Mouse (Mus musculus) embryonic facial prominence, embryonic 10.5 days (tissue): ENCODE results near the gene Olfr1141. TPM values are rescaled to one million over a fixed set of nuclear protein-coding genes. Genes with fewer than 3 reads are reported as not detected.

ENCODE experiments used
- DNase-seq: peaks from one replicate; pipeline ENCODE4 v3.0.0-alpha.2; 2017; ENCODE audit warnings: low spot score
- H3K27ac ChIP-seq: fragments of 300-500 bp; sonication (generic); replicated peaks from 2 replicates; pipeline ENCODE4 v1.5.1; 2016; ENCODE audit warnings: mild to moderate bottlenecking
- H3K27me3 ChIP-seq: fragments of 300-500 bp; sonication (generic); replicated peaks from 2 replicates; pipeline ENCODE4 v1.6.1; 2016; ENCODE audit warnings: low read depth, mild to moderate bottlenecking; ENCODE audit not compliant: poor library complexity, severe bottlenecking
- H3K36me3 ChIP-seq: fragments of 300-500 bp; sonication (generic); replicated peaks from 2 replicates; pipeline ENCODE4 v1.6.1; 2016; ENCODE audit warnings: mild to moderate bottlenecking, moderate library complexity
- H3K4me1 ChIP-seq: fragments of 300-500 bp; sonication (generic); 2 replicates; pipeline ENCODE4 v1.6.1; 2016
- H3K4me3 ChIP-seq: fragments of 300-500 bp; sonication (generic); 2 replicates; pipeline ENCODE4 v1.5.1; 2016; ENCODE audit warnings: mild to moderate bottlenecking, moderate library complexity
- H3K9me3 ChIP-seq: fragments of 300-500 bp; sonication (generic); 2 replicates; pipeline ENCODE4 v1.6.1; 2016; ENCODE audit warnings: mild to moderate bottlenecking
- WGBS: fragments of 180-500 bp; shearing (Covaris S2); methylation state at CpG from one replicate; pipeline ENCODE4 v1.1.7; 2016; 5-methylcytosine and 5-hydroxymethylcytosine counted together
- polyA plus RNA-seq: library from polyadenylated mRNA; unstranded; fragments of >200 nt; fragmentation: Nextera tagmentation; extraction: Ambion mirVana; gene quantifications from 2 replicates; pipeline ENCODE4 v1.2.1, GENCODE M21; 2016

Olfr1141 gene
- not detected in 2 replicates for polyA plus RNA-seq

DNA sequence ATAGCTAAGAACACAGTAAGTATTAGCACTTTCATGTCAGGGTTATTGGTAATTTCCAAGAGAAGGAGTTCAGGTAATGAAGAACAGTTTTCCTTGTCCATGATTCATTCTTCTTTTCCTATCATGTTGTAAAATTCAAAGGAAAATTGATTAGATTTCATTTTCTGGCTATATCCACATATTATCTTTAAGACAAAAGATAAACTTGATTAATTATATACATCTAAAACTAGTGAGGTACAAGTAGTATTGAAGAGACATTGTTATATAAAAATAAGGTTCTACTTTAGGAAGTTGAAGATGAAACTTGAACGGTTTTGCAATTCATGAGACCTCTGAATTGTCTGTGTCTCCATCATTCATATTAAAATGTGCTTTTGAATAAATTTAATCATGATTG, at the start of gene Olfr1141:
TSS of gene Olfr1141 (minus strand) at position 101 of the 400 bp plus-strand sequence.
- H3K27me3 ChIP-seq, result no peaks in the 10 kb centered on the region
- H3K4me3 ChIP-seq, result no peak within 1 kb of the TSS
- H3K27ac ChIP-seq, result no peak within 1 kb of the TSS
- 91% methylated on average over 1 of the region's 1 CpGs for WGBS
- no peaks in the 10 kb centered on the region for H3K4me1 ChIP-seq
- no peaks in the 10 kb centered on the region for H3K9me3 ChIP-seq
- no peaks in the 10 kb centered on the region for H3K36me3 ChIP-seq
- no peak for DNase-seq

DNA sequence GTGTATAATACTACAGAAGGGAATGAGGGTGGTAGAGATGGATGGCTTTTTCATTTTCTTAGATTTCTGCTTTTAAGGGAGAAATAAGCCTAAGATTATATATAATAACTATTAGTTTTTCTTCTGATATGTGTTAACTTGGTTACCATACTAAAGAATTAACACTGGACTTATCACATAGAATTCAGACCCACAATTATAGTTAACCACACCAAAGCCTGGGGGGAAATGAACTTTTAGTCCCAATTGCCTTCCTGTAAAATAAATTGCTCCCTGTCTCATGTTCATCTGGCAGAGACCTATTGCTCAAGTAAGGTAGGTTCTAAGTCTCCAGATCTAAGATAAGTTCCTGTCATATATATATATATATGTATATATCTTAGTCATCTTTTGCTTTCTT, 46.5 kb upstream of the Olfr1141 start, which contains the start of gene Olfr1143:
TSS of gene Olfr1143 (plus strand) at position 301 of the 400 bp plus-strand sequence.
- Histone ChIP-seq H3K27me3 (no peaks in the 10 kb centered on the region), H3K4me1 (no peaks in the 10 kb centered on the region), H3K27ac (no peak within 1 kb of the TSS), H3K9me3 (no peaks in the 10 kb centered on the region), H3K36me3 (no peaks in the 10 kb centered on the region), H3K4me3 (no peak within 1 kb of the TSS)
- no peak for DNase-seq

DNA sequence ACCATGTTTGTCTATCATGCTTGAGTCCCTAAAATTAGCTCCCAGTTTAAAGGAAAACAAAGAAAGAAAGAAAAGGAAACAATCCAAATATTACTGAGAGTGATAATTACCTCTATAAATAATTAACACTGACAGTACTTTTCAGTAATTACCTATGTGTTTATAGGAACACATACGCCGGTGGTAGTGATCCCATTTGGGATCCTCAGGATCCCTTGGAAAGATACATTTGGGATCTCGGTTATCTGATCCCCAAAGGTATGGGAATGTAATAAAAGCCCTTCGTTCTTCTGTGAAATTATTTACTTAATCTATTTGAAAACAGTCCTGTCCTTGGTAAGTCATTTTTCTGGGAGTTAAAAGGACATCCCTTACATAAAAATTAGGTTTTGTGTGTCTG, 25.4 kb upstream of the Olfr1141 start, which contains the start of gene Olfr152:
TSS of gene Olfr152 (plus strand) at position 301 of the 400 bp plus-strand sequence.
- no peak within 1 kb of the TSS for H3K4me3 ChIP-seq
- DNase-seq, result no peak
- no peaks in the 10 kb centered on the region for H3K4me1 ChIP-seq
- no peaks in the 10 kb centered on the region for H3K27me3 ChIP-seq
- WGBS, result 85% methylated on average over 4 of the region's 4 CpGs
- no peaks in the 10 kb centered on the region for H3K36me3 ChIP-seq
- H3K27ac ChIP-seq, result no peak within 1 kb of the TSS
- no peaks in the 10 kb centered on the region for H3K9me3 ChIP-seq

DNA sequence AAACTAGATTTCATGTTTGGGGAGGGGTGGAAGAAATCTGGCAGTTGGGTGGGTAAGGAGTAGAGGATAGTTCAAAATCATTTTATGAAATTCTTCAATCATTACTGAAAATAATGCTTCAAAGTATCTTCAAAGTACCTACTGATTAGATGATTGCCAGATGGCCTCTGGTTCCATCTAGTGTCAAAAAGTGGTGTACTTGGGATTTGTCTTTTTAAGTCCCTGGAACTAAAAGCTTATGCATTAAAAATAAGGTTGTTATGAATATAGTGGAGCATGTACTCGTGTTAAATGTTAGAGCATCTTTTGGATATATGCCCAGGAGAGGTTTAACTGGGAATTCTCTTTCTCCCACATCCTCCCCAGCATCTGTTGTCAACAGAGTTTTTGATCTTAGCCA, 22.4 kb upstream of the Olfr1141 start:
- H3K27me3 ChIP-seq, result no peaks in the 10 kb centered on the region
- H3K4me3 ChIP-seq, result no peak overlapping the region
- no peaks in the 10 kb centered on the region for H3K9me3 ChIP-seq
- no peaks in the 10 kb centered on the region for H3K4me1 ChIP-seq
- no peak overlapping the region for H3K27ac ChIP-seq
- no peaks in the 10 kb centered on the region for H3K36me3 ChIP-seq
- 57% methylated on average over 1 of the region's 1 CpGs for WGBS
- DNase-seq, result no peak

DNA sequence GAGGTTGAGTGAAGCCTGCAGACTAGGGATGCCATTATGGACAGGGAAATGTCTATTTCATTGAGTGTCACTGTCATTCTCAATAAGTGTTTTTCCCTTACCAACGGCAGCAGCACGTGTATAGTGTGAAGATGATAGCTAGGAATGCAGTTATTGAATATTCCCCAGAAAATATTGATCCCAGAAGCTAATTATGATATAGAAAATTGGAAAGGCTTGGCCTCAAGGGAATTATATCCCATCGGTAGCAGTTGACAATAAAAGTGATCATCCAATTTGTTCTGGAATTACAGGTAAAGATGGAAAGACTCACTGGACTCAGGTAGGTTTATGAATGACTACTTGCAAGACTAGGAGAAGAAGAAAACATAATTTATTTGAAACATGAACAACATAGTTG, 10.3 kb downstream of the Olfr1141 start, which contains the start of gene Olfr1140:
TSS of gene Olfr1140 (plus strand) at position 301 of the 400 bp plus-strand sequence.
- 85% methylated on average over 3 of the region's 3 CpGs for WGBS
- H3K27me3 ChIP-seq, result no peaks in the 10 kb centered on the region

DNA sequence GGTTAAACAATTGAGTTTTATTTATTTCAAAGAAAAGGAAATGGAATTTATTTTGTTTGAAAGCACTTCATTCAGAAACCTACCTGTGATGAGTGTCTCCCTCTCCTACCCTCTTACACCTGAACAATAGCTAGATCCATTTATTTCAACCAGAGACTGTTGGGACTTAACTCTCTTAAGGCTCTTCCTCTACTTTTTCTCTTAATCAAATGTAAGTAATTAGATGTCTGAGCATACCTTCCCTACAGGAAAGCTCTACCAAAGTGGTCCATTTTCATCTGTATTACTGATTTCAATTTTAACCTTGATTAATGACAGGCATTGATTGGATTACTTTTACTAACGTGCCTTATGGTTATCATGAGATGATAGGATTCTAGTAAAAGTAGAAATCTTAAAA, 13.9 kb downstream of the Olfr1141 start, which contains the start of gene Olfr1138:
TSS of gene Olfr1138 (minus strand) at position 101 of the 400 bp plus-strand sequence.
- no peaks in the 10 kb centered on the region for H3K4me1 ChIP-seq
- H3K36me3 ChIP-seq, result no peaks in the 10 kb centered on the region
- H3K27ac ChIP-seq, result no peak within 1 kb of the TSS
- H3K9me3 ChIP-seq, result no peaks in the 10 kb centered on the region
- no peak for DNase-seq
- H3K27me3 ChIP-seq, result no peaks in the 10 kb centered on the region
- WGBS, result 83% methylated on average over 1 of the region's 1 CpGs
- H3K4me3 ChIP-seq, result no peak within 1 kb of the TSS

More for the DNA sequence above, 10.3 kb downstream of the Olfr1141 start, which contains the start of gene Olfr1140:
- Histone ChIP-seq H3K27ac (no peak within 1 kb of the TSS), H3K36me3 (no peaks in the 10 kb centered on the region), H3K9me3 (no peaks in the 10 kb centered on the region), H3K4me1 (no peaks in the 10 kb centered on the region), H3K4me3 (no peak within 1 kb of the TSS)
- no peak for DNase-seq

DNA sequence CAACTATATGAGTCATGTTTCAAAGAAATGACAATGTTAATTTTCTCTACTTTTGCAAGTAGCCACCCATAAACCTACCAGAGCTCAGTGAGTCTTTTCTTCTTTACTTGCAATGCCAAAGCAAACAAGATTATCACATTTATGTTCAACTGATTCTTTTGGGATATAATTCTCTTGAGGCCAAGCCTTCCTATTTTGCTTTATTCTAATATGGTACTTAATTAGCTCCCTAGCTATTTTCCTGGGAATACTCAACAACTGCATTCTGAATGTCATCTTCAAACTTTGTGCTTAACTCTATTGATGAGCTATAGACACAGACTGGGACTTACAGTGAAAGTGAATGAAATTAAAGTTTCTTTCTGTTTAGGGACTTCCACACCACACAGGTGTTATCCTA, 40.7 kb downstream of the Olfr1141 start, which contains the start of gene Olfr1137:
TSS of gene Olfr1137 (minus strand) at position 101 of the 400 bp plus-strand sequence.
- Histone ChIP-seq H3K4me1 (no peaks in the 10 kb centered on the region), H3K9me3 (no peaks in the 10 kb centered on the region), H3K4me3 (no peak within 1 kb of the TSS), H3K27ac (no peak within 1 kb of the TSS), H3K36me3 (no peaks in the 10 kb centered on the region), H3K27me3 (no peaks in the 10 kb centered on the region)
- DNase-seq, result no peak

Other genes starting within 250 kb of the Olfr1141 start
- not detected in 2 replicates for gene Pramel6, start 247.4 kb downstream of the Olfr1141 start, polyA plus RNA-seq
- not detected in 2 replicates for gene Olfr153, start 222.2 kb downstream of the Olfr1141 start, polyA plus RNA-seq
- not detected in 2 replicates for gene Olfr1128, start 208.4 kb downstream of the Olfr1141 start, polyA plus RNA-seq
- not detected in 2 replicates for gene Olfr1129, start 180.1 kb downstream of the Olfr1141 start, polyA plus RNA-seq
- gene Olfr1130, start 147.8 kb downstream of the Olfr1141 start, polyA plus RNA-seq, result not detected in 2 replicates
- gene Olfr1131, start 126.9 kb downstream of the Olfr1141 start, polyA plus RNA-seq, result not detected in 2 replicates
- not detected in 2 replicates for gene Olfr1132, start 116.5 kb downstream of the Olfr1141 start, polyA plus RNA-seq
- not detected in 2 replicates for gene Olfr1133, start 106.6 kb downstream of the Olfr1141 start, polyA plus RNA-seq
- not detected in 2 replicates for gene Olfr1134, start 95.5 kb downstream of the Olfr1141 start, polyA plus RNA-seq
- not detected in 2 replicates for gene Olfr1135, start 80.3 kb downstream of the Olfr1141 start, polyA plus RNA-seq
- gene Olfr1136, start 60.0 kb downstream of the Olfr1141 start, polyA plus RNA-seq, result not detected in 2 replicates
- gene Olfr1137, start 40.8 kb downstream of the Olfr1141 start, polyA plus RNA-seq, result not detected in 2 replicates
- gene Olfr1138, start 14.0 kb downstream of the Olfr1141 start, polyA plus RNA-seq, result not detected in 2 replicates
- not detected in 2 replicates for gene Olfr1140, start 10.2 kb downstream of the Olfr1141 start, polyA plus RNA-seq
- not detected in 2 replicates for gene Olfr152, start 25.5 kb upstream of the Olfr1141 start, polyA plus RNA-seq
- not detected in 2 replicates for gene Olfr1143, start 46.6 kb upstream of the Olfr1141 start, polyA plus RNA-seq
- not detected in 2 replicates for gene Olfr1145, start 55.8 kb upstream of the Olfr1141 start, polyA plus RNA-seq
- not detected in 2 replicates for gene Olfr1148, start 76.5 kb upstream of the Olfr1141 start, polyA plus RNA-seq
- not detected in 2 replicates for gene Olfr1150-ps1, start 90.0 kb upstream of the Olfr1141 start, polyA plus RNA-seq
- not detected in 2 replicates for gene Olfr1151, start 101.9 kb upstream of the Olfr1141 start, polyA plus RNA-seq
- not detected in 2 replicates for gene Olfr1152, start 112.5 kb upstream of the Olfr1141 start, polyA plus RNA-seq
- not detected in 2 replicates for gene Olfr1153, start 141.0 kb upstream of the Olfr1141 start, polyA plus RNA-seq
- gene Olfr1154, start 151.2 kb upstream of the Olfr1141 start, polyA plus RNA-seq, result not detected in 2 replicates
- not detected in 2 replicates for gene Olfr1155, start 191.1 kb upstream of the Olfr1141 start, polyA plus RNA-seq
- gene Olfr1156, start 199.1 kb upstream of the Olfr1141 start, polyA plus RNA-seq, result not detected in 2 replicates
- gene Olfr1157, start 214.3 kb upstream of the Olfr1141 start, polyA plus RNA-seq, result not detected in 2 replicates
- gene Olfr74, start 220.7 kb upstream of the Olfr1141 start, polyA plus RNA-seq, result not detected in 2 replicates
- gene Olfr1158, start 236.1 kb upstream of the Olfr1141 start, polyA plus RNA-seq, result not detected in 2 replicates